Mouse (Mus musculus) 416B (cell line): ENCODE measurements at regions not wholly inside any gene's neighbourhood (a gene's known extent, or its start where the extent isn't known, plus 50 kb on each side); places are given as distances from the start of the nearest gene placed in this dataset.
A peak's percentile ranks its signal among the peaks of the same experiment; 100 is the strongest.
"Not testable (repeated sequence)": the region's sequence is repeated elsewhere in the genome, so short reads cannot be mapped to it uniquely, and the experiment has no call there.

Experiments
- DNase-seq: peaks from one replicate; pipeline ENCODE4 v3.0.0; 2011; ENCODE audit warnings: low read depth

DNA sequence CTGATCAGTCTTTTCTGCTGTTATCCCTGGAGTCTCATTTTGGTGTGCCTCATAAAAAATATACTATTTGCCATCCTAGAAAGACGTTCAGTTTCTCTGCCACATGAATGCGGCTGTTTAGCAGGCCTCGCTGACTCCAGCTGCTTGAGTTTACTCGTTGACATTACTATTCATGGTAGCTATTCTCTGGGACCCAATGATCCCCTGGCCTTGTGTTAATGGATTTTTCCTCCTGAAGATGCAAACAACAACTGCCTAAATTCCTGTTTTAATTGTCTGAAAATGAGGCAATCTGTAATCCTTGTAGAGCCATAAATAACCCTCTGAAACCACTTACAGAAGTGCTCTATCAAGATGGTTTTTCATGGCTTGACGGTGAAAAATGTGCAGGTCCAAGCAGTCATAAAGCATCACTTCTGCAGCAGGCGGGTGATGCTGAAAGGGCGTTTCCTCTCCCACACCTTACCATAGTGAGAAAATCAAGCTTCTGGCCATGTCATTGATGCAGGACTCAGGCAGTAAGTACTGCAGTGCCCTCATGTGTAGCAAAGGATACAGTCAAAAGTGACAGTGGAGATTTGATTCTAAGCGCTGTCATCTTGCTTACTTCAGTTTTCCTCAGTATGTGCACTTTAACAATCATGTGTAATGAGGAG, 419.7 kb upstream of the Lrp1b start:
- DNase-seq = no peak

DNA sequence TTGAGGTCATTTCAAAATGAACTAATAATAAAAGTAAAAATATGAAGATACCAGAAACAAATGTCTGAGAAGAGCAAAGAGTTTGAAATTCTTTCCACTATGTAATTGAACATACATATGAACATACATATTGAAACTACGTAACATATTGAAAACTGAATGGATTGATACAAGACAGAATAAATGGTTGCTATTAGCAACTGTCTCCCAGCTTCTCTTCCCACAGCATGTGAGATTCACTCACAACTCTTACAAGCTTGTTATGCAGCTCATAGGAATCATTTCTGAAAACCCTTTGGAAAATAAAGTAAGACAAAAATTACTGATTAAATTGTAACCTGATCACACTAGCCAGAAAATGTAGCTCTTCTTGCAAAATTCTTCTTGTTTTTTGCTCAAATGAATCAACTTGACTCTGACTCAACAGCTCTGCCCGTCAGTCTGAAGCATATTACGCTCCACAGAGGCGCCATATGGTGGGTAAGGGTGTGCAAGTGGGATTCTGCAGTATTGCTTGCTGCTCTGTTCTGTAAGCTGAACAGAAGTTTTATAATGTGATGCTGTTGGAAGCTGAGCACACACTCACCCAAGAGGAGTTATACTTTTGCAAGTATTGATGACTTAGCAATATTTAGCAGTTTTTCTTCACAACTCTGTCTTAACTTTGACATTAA, 444.3 kb upstream of the Lrp1b start:
- no peak for DNase-seq

DNA sequence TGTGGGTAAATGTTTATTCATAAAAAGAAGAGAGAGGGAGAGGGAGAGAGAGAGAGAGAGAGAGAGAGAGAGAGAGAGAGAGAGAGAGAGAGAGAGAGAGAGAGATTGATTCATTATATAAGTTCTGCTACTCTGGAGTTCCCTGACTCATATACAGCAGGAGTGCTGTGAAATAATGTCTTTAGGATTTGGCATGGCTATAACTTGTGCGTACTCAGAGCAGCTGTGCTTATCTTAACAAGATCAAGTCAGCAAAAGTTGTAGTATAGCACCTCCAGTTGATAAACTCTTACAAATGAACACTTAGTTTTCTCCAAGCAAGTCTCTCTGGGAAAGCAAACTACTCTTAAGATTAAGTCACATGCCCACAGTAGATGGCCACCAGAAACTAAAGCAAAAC, 435.3 kb upstream of the Kynu start:
- no peak for DNase-seq

DNA sequence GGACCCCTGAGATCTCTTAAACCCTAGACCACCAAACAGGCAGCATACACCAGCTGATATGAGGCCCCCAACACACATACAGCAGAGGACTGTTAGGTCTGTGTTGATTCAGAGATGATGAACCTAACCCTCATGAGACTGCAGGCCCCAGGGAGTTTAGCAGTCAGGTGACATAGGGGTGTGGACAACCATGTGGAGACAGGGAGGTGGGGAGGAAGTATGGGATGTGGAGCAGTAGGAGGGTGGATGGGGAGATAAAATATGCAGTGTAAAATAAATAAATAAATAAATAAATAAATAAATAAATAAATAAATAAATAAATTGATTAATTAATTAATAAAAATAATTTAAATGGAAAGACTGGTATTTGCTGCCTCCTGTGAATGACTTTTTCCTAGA, 401.6 kb upstream of the Kynu start:
- DNase-seq = no peak

DNA sequence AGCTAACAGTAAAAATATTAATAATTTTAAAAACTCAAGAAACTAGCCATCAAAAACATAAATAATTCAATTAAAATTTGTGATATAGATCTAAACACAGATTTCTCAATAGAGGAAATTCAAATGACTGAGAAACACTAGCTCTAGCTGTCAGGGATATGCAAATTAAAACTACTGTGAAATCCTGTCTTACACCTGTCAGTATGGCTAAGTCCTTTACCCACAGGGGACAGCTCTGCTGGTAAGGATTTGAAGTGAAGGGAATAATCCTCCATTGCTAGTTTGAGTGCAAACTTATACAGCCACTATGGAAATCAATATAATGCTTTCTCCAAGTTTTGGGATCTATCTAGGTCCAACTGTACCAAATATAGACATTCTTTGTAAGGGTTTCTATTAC, 373.0 kb upstream of the Kynu start:
- DNase-seq = no peak

DNA sequence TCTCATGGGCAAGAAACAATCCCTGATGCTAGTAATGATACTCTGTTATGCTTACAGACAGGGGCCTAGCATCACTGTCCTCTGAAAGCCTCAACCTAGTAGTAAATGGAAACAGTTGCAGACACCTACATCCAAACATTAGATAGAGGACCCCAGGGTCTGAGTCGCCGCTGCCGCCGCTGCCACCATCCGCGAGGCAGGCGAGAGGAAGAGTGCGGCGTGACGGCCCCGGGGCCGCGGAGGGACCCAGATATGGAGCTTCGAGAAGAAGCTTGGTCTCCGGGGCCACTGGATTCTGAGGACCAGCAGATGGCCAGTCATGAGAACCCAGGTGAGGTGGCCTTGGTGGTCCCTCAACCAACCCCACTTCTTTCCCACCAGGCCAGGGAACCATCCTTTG, 359.6 kb upstream of the Kynu start:
- DNase-seq = not testable (repeated sequence)

DNA sequence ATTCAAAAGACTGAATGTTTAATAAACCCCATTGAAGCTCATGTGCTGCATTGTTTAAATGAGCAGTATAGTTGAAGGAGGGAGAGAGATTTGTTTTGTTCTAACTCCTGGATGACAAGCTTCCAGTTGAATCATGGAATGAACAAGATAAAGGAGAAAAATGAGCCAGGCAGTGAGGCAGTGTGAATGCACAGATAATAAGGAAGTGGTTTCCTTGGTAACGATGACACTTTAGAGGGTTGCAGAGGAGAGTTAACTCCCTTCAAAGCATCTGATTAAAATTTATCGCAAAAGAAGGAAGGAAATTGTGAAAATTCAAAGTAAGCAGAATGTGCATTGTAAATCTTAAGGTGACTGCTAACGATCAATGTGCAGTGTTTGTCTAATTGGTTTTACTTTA, 346.9 kb upstream of the Kynu start:
- peak; percentile 1 for DNase-seq

DNA sequence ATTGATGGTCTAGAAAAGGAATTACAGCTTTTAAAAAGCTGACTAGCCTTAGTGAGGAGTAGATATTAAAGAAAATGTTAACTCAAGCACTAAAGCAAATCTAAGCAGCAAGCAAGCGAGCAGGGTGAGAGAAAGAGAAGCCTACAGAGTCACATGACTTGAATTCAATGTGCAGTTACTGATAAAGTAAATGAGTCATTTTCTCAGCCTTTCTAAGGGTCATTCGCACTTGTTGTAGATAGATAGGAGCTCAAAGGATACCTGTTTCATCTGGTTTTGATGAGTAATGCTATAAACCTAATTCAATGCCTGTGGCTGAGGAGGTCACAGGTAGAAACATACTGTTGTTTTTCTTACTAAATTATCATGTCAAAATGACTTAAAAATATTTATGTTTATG, 341.2 kb upstream of the Kynu start:
- DNase-seq = peak; percentile 43

DNA sequence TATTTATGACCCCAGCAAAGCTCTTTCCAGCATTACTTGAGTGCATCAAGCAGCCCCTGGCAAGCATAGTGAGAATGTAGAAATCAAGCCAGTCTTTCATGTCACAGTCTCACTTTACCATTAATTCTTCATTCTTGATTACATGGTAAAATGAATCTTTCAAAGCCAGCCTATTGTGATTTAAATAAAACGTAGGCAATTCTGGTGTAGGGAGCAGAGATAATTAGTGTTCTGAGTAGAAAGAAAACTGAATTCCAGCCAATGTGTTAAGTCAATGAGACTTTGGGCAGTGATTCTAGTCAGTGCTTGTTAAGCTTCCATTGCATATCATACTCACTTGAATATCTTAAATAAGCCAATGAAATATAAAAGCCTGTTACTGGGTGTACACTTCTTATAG, 338.0 kb upstream of the Kynu start:
- no peak for DNase-seq

DNA sequence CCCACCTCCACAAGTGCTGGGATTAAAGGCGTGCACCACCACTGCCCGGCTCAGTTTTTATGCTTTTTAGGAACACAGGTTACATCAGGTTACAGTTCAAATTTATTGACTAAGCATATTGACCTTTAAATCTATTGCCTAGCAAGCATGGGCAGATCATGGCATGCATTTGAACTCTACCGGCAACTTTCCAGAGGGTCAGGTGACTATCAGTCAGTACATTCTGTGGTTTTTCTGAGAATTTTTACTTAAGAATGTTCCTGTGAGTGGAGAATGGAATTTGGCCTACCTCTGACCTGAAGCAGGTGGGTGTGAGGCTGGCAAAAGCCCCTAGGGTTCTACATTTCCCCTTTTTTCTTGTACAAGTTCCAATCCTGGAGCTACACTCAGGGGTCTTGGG, 332.4 kb upstream of the Kynu start:
- DNase-seq = no peak

DNA sequence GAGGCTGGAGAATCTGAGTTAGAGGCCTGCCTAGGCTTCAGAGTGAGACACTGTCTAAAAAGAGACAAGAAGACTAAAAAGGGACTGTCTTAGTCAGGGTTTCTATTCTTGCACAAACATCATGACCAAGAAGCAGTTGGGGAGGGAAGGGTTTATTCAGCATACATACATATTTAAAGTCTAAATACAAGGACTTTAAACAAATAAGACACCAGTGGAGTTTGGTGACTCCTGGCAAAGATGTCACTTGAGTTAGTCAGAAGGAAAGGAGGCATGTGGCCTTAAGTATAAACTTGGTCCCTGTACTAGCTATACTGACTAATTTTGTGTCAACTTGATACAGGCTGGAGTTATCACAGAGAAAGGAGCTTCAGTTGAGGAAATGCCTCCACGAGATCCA, 330.4 kb upstream of the Kynu start:
- not testable (repeated sequence) for DNase-seq

DNA sequence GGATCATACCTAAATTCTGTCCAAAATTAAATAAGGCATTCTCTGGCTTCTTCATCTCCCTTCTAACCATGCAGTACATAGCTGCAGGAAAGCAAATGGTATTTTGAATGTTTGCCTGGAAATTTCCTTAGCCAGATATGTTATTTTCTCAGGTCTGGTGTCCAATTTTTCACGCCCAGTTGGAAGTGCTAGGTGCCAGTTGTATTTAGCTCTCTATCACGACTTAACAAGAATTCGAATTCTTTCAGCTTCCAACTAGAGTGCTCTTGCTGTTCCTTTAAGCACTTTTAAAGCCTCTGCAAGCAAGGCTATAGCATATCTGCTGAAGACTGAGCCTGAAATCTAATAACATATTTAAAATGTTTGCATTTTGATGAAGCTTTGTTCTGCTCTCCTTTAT, 308.3 kb upstream of the Kynu start:
- no peak for DNase-seq

DNA sequence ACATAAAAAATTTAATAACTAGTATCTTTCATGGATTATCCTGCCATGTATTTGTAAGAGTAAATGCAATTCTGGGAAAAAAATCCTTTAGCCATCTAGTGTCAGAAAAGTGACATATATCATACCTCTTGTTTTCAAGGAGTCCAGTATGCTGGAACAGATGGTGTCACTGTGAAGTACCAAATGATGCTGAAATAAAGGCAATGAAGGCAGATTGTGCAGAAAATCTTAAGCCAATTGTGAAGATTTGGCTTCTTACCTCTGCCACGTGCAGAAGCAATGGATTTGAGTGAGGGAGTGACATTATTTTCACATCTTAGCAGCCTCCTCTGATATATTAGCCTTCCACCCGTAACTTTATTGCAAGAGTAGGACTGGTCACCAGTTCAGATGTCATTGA, 306.5 kb upstream of the Kynu start:
- no peak for DNase-seq

DNA sequence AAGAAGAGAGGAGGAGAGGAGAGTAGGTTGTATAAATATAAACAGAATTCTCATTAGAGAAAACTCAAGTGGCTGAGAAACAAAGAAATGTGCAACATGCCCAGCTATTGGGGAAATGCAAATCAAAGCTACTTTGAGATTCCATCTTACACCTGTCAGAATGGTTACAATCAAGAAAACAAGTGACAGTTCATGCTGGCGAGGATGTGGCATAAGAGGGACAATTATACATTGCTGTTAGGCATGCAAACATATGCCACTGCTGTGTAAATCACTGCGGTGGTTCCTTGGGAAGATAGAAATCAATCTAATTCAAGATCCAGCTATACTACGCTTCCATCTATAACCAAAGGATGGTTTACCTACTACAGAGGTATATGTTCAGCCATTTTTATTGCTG, 300.4 kb upstream of the Kynu start:
- DNase-seq = no peak

DNA sequence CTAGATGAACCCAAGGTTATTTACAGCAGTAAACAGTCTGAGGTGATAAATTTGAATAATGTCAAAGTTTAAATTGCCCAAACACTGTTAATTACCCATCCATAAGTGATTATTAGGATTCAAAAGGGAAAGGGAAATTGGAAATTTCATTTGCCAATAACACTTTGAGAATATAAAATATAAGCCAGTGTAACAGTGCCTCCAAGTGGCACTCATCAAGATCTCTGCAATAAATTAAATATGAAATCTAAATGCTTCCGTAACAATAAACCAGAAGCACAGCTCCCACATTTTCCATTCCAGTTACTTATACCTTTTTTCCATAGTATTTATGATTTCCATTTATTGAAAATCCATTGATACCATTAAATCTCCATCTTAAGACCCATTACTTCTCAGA, 284.3 kb upstream of the Kynu start:
- DNase-seq = peak; percentile 31

DNA sequence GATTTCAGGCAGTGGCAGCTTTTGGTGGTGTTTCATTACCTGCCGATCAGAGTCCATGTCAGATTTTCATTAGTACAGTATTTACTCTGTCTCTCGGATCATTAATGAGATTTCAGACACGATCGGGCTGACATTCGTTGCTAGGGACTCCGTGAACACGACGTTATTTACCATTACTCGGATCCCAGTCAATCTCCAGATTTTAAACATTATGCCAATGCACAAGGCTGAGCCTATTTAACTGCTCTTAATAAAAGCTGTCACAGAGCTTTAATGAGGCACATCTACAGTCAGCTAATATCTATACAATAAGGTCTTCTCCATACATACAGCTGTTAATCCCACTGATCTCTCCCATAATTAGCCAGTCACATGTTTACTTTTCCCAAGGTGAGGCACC, 283.0 kb upstream of the Kynu start:
- no peak for DNase-seq

DNA sequence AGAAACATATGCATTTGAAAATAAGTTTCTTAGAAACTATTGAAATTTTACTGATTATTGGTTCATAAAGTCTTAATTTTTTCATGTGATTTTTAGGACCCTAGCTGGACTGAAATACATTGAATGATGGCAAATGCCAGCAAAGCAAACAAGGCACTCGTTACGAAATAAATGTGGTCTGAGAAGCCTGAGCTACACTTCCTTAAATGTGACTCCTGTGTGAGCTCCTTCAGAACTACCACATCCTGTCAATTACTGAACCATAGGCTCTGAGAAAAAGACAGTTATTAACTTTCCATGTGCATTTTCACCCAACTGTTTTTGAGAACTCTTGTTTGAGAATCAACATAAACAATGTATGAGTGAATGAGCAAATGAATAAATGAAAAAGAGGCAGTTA, 281.1 kb upstream of the Kynu start:
- peak; percentile 90 for DNase-seq

DNA sequence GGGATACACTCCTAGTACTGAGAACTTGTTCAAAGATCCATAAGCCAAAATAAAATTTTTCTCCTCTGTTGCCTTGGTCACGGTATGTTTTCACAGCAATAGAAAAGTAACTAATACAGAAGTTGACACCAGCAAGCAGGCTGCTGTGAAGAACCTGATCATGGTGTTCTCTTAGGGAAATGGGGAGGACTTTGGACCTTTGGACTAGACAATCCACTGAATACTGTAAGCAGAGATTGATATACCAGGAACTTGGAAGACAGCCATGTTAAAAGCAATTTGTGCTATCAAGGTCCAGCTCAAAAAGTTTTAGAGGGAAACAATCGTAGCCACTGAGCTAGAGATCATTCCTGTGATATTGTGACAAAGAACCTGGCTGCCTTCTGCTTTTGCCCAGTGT, 259.3 kb upstream of the Kynu start:
- no peak for DNase-seq

DNA sequence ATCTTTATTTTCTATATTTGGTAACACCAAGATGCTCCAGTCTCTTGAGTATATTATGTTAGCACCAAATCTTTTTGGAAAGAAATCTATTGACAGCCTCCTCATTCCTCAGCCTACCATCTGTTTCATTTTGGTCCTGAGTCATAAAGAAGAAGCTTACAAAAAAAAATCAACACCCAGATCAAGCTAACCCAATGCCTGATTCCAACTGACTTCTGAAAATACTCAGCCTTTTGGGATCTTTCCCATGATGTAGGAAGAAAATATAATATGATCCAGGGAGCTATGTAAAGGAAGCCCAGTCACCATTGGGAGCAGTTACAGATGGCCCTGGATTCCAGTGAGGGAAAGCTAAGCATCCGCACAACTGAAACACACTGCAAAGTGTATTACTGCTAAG, 231.3 kb upstream of the Kynu start:
- no peak for DNase-seq

DNA sequence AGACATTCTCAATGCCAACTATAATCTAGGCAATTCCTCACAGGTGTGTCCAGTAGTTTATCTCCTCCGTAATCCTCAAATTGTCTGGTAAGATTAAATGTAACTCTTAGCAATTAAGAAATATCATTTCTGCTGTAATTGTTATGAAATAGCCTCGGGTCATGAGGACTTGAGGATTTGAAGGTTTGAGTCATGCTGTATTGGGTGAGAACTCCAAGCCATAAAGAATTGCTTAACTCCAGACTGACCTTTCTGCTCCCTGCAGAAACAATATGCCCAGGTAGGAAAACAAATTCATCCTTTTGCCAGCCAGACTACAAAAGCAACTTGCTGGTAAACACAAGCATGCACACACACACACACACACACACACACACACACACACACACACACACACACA, 190.8 kb upstream of the Kynu start:
- no peak for DNase-seq

DNA sequence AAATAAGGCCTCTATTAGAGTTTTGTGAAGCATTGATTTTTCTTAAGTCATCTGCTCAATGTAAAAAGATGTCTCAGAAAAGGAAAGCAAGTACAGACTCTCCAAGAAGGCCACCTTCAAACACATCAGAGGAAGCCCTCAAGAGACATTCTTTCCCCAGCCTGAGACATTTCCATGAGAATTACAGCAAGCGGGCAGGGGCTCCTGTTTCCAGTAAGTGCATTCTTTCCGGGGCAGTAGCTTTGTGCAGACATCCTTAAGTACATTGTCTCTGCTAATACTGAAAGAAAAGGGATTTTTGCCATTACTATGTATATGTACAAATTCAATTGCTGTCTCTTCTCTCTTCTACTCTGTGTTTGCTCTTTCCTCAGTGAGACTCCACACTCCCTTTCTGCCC, 189.3 kb upstream of the Kynu start:
- DNase-seq = no peak

DNA sequence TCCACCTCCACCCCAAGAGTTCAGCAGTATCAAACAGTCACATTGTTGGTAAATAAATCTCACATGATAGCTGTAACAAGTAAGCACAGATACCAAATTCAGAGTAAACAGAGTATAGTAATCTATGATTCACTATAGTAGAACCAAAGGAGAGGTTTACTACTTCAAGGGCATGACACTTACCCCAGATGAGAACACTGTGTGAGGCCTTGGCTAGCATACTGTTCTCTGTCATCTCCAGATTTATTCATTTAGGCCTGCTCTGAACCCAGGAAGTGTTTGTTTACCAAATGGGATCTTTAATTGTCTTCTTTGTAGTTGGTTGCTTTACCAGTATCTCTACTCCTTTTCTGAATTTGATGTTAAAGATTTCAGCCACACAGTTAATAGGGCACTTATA, 151.8 kb upstream of the Kynu start:
- DNase-seq = no peak

DNA sequence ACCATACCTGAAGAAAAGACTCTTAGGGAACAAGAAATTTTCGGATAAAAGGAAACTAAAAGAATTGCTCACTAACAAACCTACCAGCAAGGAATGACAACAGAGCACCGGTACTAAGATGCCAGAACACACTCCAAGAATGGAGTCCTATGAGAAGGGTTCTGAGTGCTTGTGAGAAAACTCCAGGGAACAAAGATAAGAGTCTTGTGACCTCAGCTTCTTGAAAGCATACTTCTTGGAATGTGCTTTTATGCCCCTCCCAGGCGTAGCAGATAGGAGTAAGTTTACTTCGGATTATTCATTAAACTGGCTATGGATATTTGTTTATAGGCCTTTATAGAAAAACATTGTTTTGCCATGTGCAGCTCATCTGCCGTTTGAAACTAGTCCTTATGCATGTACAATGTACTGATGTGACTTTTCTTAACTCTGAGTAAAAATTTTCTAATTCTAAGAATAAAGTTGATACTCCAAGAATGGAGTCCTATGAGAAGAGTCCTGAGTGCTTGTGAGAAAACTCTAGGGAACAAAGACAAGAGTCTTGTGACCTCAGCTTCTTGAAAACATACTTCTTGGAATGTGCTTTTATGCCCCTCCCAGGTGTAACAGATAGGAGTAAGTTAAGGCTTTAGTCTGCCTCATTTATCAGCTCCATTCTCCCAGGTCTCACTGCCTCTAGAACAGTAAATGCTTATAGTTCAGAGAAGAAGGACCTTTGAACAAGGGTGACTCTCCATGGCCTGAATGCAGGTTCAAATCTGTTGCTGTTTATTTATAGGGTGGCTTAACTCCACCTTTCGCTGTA, 150.8 kb upstream of the Kynu start:
- DNase-seq = no peak

DNA sequence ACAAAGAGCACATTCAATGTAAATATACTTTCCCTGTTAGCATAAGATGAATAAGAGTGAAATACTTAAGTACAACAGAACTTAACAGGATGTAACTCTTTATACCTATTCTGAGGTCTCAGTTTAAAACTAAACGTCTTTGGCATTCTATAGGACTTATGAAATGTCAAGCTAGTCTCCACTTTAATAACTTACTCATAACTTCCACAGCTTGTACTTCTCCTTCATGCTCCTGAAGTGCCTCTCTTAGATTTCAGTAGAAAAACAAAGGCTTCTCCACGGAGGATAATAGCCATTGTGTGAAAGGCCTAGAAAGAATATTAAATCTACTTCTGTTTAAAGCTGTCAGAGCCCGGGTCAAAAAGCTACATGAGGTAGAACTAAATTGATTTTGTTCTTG, 117.9 kb upstream of the Kynu start:
- no peak for DNase-seq
